Mouse (Mus musculus) large intestine, adult 2 months (tissue): ENCODE data around the gene Hmx2. TPM values are rescaled to one million over a fixed set of nuclear protein-coding genes. Genes with fewer than 3 reads are reported as not detected.

Experiments used
- DNase-seq: peaks from one replicate; pipeline ENCODE4 v3.0.0-alpha.2; 2012; ENCODE audit warnings: low read depth, low spot score
- WGBS: fragments of 180-500 bp; shearing (Covaris S2); methylation state at CpG from one replicate; pipeline ENCODE4 v1.1.7; 2018; 5-methylcytosine and 5-hydroxymethylcytosine counted together
- polyA plus RNA-seq: library from polyadenylated mRNA; depleted of rRNA; stranded (reverse); fragments of >200 nt; gene quantifications from 2 replicates; pipeline ENCODE4 v1.2.3, GENCODE M21; 2012; rRNA removed

Hmx2 gene
- 0.38 and 0.67 TPM in 2 replicates for polyA plus RNA-seq

GRCm38 (mm10) chr7:131548473-131548872 lies at the start of gene Hmx2:
TSS of gene Hmx2 (plus strand) at chr7:131548773.
- no peak for DNase-seq
- WGBS, result 3% methylated on average over 3 of the region's 3 CpGs

- 60% methylated on average over 2 of the region's 2 CpGs for WGBS
Observed at GRCm38 (mm10) chr7:131503739-131504138, 44.8 kb upstream of the Hmx2 start.

GRCm38 (mm10) chr7:131539979-131540378 lies 8.6 kb upstream of the Hmx2 start:
- 1% methylated on average over 7 of the region's 7 CpGs for WGBS
- no peak for DNase-seq

More at GRCm38 (mm10) chr7:131503739-131504138, 44.8 kb upstream of the Hmx2 start:
- no peak for DNase-seq

GRCm38 (mm10) chr7:131541184-131542114 lies 7.1 kb upstream of the Hmx2 start:
- 4% methylated on average over 41 of the region's 41 CpGs for WGBS
- DNase-seq, result no peak

GRCm38 (mm10) chr7:131542115-131542871 lies 6.3 kb upstream of the Hmx2 start, which contains the start of gene Hmx3:
TSS of gene Hmx3 (plus strand) at chr7:131542867.
- DNase-seq, result no peak
- WGBS, result 3% methylated on average over 65 of the region's 65 CpGs

GRCm38 (mm10) chr7:131542872-131543622 lies 5.5 kb upstream of the Hmx2 start:
- no peak for DNase-seq
- WGBS, result 2% methylated on average over 64 of the region's 71 CpGs

GRCm38 (mm10) chr7:131543623-131544481 lies 4.7 kb upstream of the Hmx2 start:
- WGBS, result 2% methylated on average over 75 of the region's 75 CpGs
- DNase-seq, result no peak

- no peak for DNase-seq
- 8% methylated on average over 5 of the region's 5 CpGs for WGBS
Observed at GRCm38 (mm10) chr7:131544871-131545270, 3.7 kb upstream of the Hmx2 start.

GRCm38 (mm10) chr7:131545701-131546385 lies 2.7 kb upstream of the Hmx2 start:
- no peak for DNase-seq
- WGBS, result 7% methylated on average over 13 of the region's 13 CpGs

- no peak for DNase-seq
- 13% methylated on average over 2 of the region's 2 CpGs for WGBS
Observed at GRCm38 (mm10) chr7:131546423-131546822, 2.1 kb upstream of the Hmx2 start.

GRCm38 (mm10) chr7:131547481-131547880 lies 1.1 kb upstream of the Hmx2 start:
- DNase-seq, result no peak
- 5% methylated on average over 5 of the region's 5 CpGs for WGBS

- no peak for DNase-seq
- WGBS, result 4% methylated on average over 4 of the region's 4 CpGs
Observed at GRCm38 (mm10) chr7:131551471-131551870, 2.9 kb downstream of the Hmx2 start.

- DNase-seq, result no peak
- 2% methylated on average over 42 of the region's 42 CpGs for WGBS
Observed at GRCm38 (mm10) chr7:131551931-131552741, 3.6 kb downstream of the Hmx2 start.

- WGBS, result 4% methylated on average over 5 of the region's 5 CpGs
- DNase-seq, result no peak
Observed at GRCm38 (mm10) chr7:131552781-131553180, 4.2 kb downstream of the Hmx2 start.

- under 1% methylated on average over 39 of the region's 39 CpGs for WGBS
- no peak for DNase-seq
Observed at GRCm38 (mm10) chr7:131553771-131554175, 5.2 kb downstream of the Hmx2 start.

GRCm38 (mm10) chr7:131554341-131555180 lies 6.0 kb downstream of the Hmx2 start:
- no peak for DNase-seq
- WGBS, result 3% methylated on average over 45 of the region's 45 CpGs
